Mouse (Mus musculus) neural tube, embryonic 11.5 days (tissue): Measurements from ENCODE around the gene Specc1l. TPM values are rescaled to one million over a fixed set of nuclear protein-coding genes. Genes with fewer than 3 reads are reported as not detected.
"Not testable (repeated sequence)": the region's sequence is repeated elsewhere in the genome, so short reads cannot be mapped to it uniquely, and the experiment has no call there.

Source experiments
- ATAC-seq: fragments of 200-750 bp; cut with Nextera tagmentation; 2 replicates; pipeline ENCODE4 v1.8.0; 2017; ENCODE audit warnings: moderate number of reproducible peaks, mild to moderate bottlenecking, moderate TSS enrichment, moderate library complexity; ENCODE audit not compliant: insufficient read depth, low FRiP score, low TSS enrichment
- DNase-seq: peaks from one replicate; pipeline ENCODE4 v3.0.0-alpha.2; 2015; ENCODE audit warnings: low spot score
- H3K27ac ChIP-seq: fragments of 300-500 bp; sonication (generic); 2 replicates; pipeline ENCODE4 v1.5.1; 2014; ENCODE audit warnings: low read depth, mild to moderate bottlenecking, low read length
- H3K27me3 ChIP-seq: fragments of 300-500 bp; sonication (generic); 2 replicates; pipeline ENCODE4 v1.6.1; 2014; ENCODE audit warnings: mild to moderate bottlenecking, low read length, mixed read lengths; ENCODE audit not compliant: control insufficient read depth, insufficient read depth
- H3K36me3 ChIP-seq: fragments of 300-500 bp; sonication (generic); 2 replicates; pipeline ENCODE4 v1.6.1; 2014; ENCODE audit warnings: mild to moderate bottlenecking, low read length, moderate library complexity, mixed read lengths; ENCODE audit not compliant: control insufficient read depth, insufficient read depth
- H3K4me1 ChIP-seq: fragments of 300-500 bp; sonication (generic); 2 replicates; pipeline ENCODE4 v1.6.1; 2014; ENCODE audit warnings: low read length, mixed read lengths; ENCODE audit not compliant: control insufficient read depth, insufficient read depth
- H3K4me2 ChIP-seq: fragments of 300-500 bp; sonication (generic); 2 replicates; pipeline ENCODE4 v1.6.1; 2014; ENCODE audit warnings: low read depth, mild to moderate bottlenecking, moderate library complexity
- H3K4me3 ChIP-seq: fragments of 300-500 bp; sonication (generic); 2 replicates; pipeline ENCODE4 v1.5.1; 2014; ENCODE audit warnings: low read depth, low read length
- H3K9ac ChIP-seq: fragments of 300-500 bp; sonication (generic); 2 replicates; pipeline ENCODE4 v1.6.1; 2014; ENCODE audit warnings: mild to moderate bottlenecking, low read length
- H3K9me3 ChIP-seq: fragments of 300-500 bp; sonication (generic); 2 replicates; pipeline ENCODE4 v1.6.1; 2016; ENCODE audit warnings: low read length; ENCODE audit not compliant: control insufficient read depth
- WGBS: fragments of 180-500 bp; shearing (Covaris S2); extraction: QIAGEN DNeasy Blood & Tissue Kit; methylation state at CpG from one replicate; pipeline ENCODE4 v1.1.7; 2014; 5-methylcytosine and 5-hydroxymethylcytosine counted together
- polyA plus RNA-seq: library from polyadenylated mRNA; unstranded; fragments of >200 nt; fragmentation: Nextera tagmentation; extraction: Ambion mirVana; gene quantifications from 2 replicates; pipeline ENCODE4 v1.2.1, GENCODE M21; 2014

Specc1l gene
- polyA plus RNA-seq, 1 experiment from 2014 or later, result 23.0 TPM

DNA sequence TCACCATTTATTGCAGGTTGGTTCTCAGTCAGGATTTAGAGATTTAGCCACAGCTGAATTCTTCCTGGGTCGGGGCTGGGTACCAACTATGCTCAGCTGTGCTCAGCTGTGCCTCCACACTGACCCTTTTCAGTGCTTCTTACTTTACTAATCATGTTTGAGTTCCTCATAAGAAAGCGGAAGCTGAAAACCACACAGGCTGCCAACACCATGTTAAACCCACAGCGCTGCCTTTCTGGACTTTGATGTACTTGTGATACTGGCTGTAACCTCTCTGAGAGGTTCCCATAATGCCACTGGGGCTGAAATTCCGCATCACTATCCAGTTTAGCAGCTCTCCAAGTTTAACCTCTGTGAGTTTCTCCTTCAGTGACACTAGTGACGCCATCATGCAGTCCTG lies 70.8 kb downstream of the Specc1l start:
- Histone ChIP-seq H3K27ac (no peak overlapping the region), H3K4me1 (no peaks in the 10 kb centered on the region), H3K27me3 (no peaks in the 10 kb centered on the region), H3K4me2 (no peak overlapping the region), H3K4me3 (no peak overlapping the region), H3K36me3 (peaks cover 4% of the 10 kb centered on the region), H3K9ac (no peak overlapping the region), H3K9me3 (no peaks in the 10 kb centered on the region)
- DNase-seq (no peak), ATAC-seq (no peak)
- 93% methylated on average over 5 of the region's 5 CpGs for WGBS

DNA sequence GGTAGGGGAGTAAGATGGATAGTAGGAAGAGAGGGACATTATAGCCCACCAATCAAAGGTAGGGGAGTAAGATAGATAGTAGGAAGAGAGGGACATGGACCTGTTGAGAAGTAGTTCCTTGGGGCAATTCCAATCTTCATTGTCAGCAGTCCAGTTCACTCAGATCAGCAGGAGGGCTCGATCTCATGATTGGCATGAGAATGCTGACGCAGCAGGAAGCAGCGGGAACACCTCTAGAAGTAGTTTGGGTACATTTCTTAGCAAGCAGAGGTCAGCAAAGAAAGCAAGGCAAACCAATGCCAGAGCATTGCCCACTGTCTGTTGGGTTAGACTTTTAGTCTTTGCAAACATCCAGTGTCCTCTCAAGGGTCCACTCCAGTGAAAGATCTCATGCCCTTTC lies 71.9 kb downstream of the Specc1l start:
- H3K4me2 ChIP-seq, result no peak overlapping the region
- ATAC-seq, result no peak
- H3K27ac ChIP-seq, result no peak overlapping the region
- H3K9me3 ChIP-seq, result no peaks in the 10 kb centered on the region
- H3K27me3 ChIP-seq, result no peaks in the 10 kb centered on the region
- WGBS, result 93% methylated on average over 3 of the region's 3 CpGs
- peaks cover 4% of the 10 kb centered on the region for H3K36me3 ChIP-seq
- no peaks in the 10 kb centered on the region for H3K4me1 ChIP-seq
- no peak overlapping the region for H3K4me3 ChIP-seq
- H3K9ac ChIP-seq, result no peak overlapping the region
- DNase-seq, result no peak

DNA sequence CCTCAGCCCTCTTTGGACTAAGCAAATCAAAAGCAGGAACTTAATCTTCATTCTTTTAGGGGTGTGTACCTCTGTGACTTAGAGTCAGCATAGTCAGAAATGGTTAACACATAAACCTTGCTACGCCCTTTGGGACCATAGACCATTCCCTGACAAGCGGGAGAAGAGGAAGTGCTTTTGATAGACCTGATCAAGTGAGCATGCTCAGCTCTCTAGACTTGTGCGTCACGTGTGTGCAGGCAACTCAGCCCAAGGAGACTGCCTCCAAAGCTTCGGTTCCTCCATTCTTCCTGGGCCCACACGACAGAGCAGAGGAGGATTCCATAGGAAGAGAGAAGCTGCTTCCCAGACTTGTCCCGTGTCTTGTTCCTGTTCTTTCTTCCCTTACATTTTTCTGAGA lies 76.7 kb downstream of the Specc1l start:
- H3K9ac ChIP-seq, result no peak overlapping the region
- H3K36me3 ChIP-seq, result no peaks in the 10 kb centered on the region
- no peak overlapping the region for H3K27ac ChIP-seq
- ATAC-seq, result no peak
- H3K9me3 ChIP-seq, result no peaks in the 10 kb centered on the region
- H3K27me3 ChIP-seq, result no peaks in the 10 kb centered on the region
- H3K4me1 ChIP-seq, result no peaks in the 10 kb centered on the region
- H3K4me2 ChIP-seq, result no peak overlapping the region
- DNase-seq, result no peak
- no peak overlapping the region for H3K4me3 ChIP-seq
- 90% methylated on average over 7 of the region's 7 CpGs for WGBS

DNA sequence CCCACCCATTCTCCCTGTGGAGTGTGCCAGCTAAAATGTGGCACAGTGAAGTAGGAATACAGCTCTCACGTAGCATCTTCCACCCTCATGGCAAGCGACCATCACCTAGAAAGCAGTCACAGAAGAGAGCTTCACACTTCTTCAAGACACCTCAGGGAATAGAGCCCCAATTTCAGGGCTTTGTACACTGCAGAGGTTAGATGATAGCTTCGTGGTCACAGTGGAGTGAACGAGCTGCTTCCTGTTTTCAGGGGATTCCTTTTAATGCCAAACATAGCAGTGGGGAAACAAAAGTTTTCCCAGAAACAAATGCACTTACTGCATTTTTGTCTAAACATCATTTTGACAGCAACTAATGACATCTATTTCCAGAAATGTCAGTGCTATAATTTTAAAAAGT lies 77.5 kb downstream of the Specc1l start:
- Histone ChIP-seq H3K27me3 (no peaks in the 10 kb centered on the region), H3K4me2 (no peak overlapping the region), H3K4me1 (no peaks in the 10 kb centered on the region), H3K27ac (no peak overlapping the region), H3K36me3 (no peaks in the 10 kb centered on the region), H3K9ac (no peak overlapping the region), H3K4me3 (no peak overlapping the region), H3K9me3 (no peaks in the 10 kb centered on the region)
- ATAC-seq (no peak), DNase-seq (no peak)
- 70% methylated on average over 4 of the region's 4 CpGs for WGBS

DNA sequence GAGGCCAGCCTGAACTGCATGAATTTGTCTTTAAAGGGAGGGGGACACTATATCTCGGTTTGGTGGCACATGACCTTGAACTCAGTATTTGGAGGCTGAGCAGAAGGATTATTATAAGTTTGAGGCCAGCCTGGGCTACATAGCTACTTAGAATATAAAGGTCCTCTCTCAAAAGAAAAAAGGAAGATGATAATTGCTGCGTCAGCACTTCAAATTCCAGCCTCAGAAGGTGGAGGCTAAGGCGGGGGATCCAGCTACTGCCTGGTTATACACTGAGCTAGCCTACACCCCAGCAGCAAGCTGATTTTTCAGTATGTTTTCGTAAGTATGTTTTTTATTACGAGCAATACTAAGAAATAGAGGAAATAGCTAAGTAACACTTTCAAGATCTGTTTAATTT lies 78.8 kb downstream of the Specc1l start:
- 92% methylated on average over 5 of the region's 5 CpGs for WGBS
- no peak overlapping the region for H3K9ac ChIP-seq

DNA sequence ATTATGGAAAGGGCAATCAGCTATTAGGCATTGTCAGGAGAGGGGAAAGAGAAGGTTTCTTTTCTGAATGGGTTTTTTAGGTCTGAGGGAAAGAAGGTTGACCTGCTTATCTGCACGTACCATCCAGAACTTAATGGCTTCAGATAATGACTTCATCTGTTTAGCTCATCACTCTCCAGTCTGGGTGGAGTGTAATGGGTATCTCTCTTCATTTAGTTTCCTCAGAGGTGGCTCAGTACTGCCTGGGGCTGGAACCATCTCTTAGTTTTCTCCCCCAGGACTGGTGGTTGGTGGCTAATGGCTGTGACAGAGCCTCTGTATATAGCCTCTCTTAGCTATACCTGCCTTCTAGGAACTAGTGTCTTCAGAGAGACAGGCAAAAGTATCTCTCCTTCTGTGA lies 79.5 kb downstream of the Specc1l start:
- Histone ChIP-seq H3K4me3 (no peak overlapping the region), H3K27me3 (no peaks in the 10 kb centered on the region), H3K27ac (no peak overlapping the region), H3K4me1 (no peaks in the 10 kb centered on the region), H3K9ac (no peak overlapping the region), H3K4me2 (no peak overlapping the region), H3K36me3 (no peaks in the 10 kb centered on the region), H3K9me3 (no peaks in the 10 kb centered on the region)
- 73% methylated on average over 1 of the region's 1 CpGs for WGBS
- DNase-seq, result no peak
- no peak for ATAC-seq

More for the DNA sequence above, 78.8 kb downstream of the Specc1l start:
- H3K36me3 ChIP-seq, result no peaks in the 10 kb centered on the region
- DNase-seq (no peak), ATAC-seq (no peak)
- no peak overlapping the region for H3K27ac ChIP-seq
- H3K9me3 ChIP-seq, result no peaks in the 10 kb centered on the region
- H3K4me2 ChIP-seq, result no peak overlapping the region
- H3K27me3 ChIP-seq, result no peaks in the 10 kb centered on the region
- no peak overlapping the region for H3K4me3 ChIP-seq
- H3K4me1 ChIP-seq, result no peaks in the 10 kb centered on the region

DNA sequence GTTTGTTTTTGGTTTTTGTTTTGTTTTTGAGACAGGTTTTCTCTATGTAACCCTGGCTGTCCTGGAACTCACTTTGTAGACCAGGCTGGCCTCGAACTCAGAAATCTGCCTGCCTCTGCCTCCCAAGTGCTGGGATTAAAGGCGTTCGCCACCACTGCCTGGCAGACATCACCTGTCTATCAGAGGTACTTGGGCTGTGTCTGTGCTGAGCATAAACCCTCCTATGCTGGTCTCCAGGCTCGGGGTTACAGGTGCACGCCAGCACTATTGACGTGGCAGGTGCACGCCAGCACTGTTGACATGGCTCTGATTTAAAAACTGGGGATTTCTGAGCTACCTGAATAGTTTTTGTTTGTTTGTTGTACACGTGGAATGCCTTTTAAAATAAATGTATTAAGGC lies 80.3 kb downstream of the Specc1l start:
- not testable (repeated sequence) for H3K4me3 ChIP-seq, H3K36me3 ChIP-seq, H3K4me1 ChIP-seq, H3K27me3 ChIP-seq, ATAC-seq, H3K9me3 ChIP-seq, H3K9ac ChIP-seq, H3K4me2 ChIP-seq, DNase-seq, H3K27ac ChIP-seq
- WGBS, result 87% methylated on average over 8 of the region's 8 CpGs

DNA sequence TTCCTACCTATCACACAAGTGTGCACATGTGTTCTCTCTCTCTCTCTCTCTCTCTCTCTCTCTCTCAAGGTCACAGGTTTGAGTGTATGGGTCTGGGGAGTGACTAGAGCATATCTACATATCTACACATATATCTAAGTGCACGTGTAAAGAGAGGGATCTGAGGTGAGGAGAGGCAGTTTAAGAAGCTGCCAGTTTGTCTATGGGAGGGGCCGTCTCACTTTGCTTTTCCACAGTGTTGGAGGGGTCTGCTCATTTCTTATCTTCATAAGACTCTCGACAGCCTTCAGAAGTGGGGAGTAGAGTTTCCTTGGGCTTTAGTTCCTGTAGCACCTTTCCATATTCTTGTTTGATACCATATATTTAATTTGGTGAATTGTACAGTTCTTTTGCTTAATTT lies 81.4 kb downstream of the Specc1l start:
- DNase-seq, result no peak
- no peak overlapping the region for H3K4me2 ChIP-seq
- H3K4me3 ChIP-seq, result no peak overlapping the region
- H3K4me1 ChIP-seq, result no peaks in the 10 kb centered on the region
- no peak overlapping the region for H3K9ac ChIP-seq
- no peak overlapping the region for H3K27ac ChIP-seq
- no peaks in the 10 kb centered on the region for H3K36me3 ChIP-seq
- no peak for ATAC-seq
- no peaks in the 10 kb centered on the region for H3K9me3 ChIP-seq
- WGBS, result 85% methylated on average over 3 of the region's 3 CpGs
- H3K27me3 ChIP-seq, result no peaks in the 10 kb centered on the region

DNA sequence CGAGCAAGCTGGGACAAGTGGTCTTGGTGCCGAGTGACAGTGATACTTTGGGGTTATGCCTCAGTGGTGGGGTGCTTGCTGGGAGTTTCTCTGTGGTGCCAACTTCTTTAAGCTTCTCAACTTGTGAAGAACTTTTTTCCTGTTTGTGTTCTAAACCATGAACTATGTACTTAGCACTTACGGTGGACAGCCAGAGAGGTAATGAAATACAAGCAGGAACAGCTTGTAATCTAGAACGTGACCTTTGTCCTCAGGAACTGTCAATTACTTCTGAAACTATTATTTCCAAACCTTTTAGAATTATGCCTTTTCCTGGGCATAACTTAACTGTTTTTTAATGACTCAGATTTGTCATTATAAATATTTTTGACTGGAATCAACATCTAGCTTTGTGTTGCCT lies 82.5 kb downstream of the Specc1l start:
- no peak for DNase-seq
- ATAC-seq, result no peak
- Histone ChIP-seq H3K4me1 (no peaks in the 10 kb centered on the region), H3K4me2 (no peak overlapping the region), H3K27ac (no peak overlapping the region), H3K27me3 (no peaks in the 10 kb centered on the region), H3K36me3 (no peaks in the 10 kb centered on the region), H3K9me3 (no peaks in the 10 kb centered on the region), H3K4me3 (no peak overlapping the region), H3K9ac (no peak overlapping the region)
- 65% methylated on average over 4 of the region's 4 CpGs for WGBS
